Mouse (Mus musculus) CH12.LX (cell line): ENCODE data around the gene Fam166a.

ENCODE experiments used
- CTCF ChIP-seq, 2 experiments: IDR thresholded peaks in 1 of 2; conservative IDR thresholded peaks in 1 of 2; 2 replicates each; pipeline ENCODE4 v1.5.1; 2011 to 2012; ENCODE audit warnings: low read depth in 2 of 2, low read length in 2 of 2, improper control_type of control experiment in 1 of 2, inconsistent platforms in 1 of 2, mild to moderate bottlenecking in 1 of 2, moderate library complexity in 1 of 2
- MAFK ChIP-seq: IDR thresholded peaks from 2 replicates; pipeline ENCODE4 v1.6.1; 2011; ENCODE audit warnings: low read length, improper control_type of control experiment; ENCODE audit not compliant: insufficient replicate concordance
- POLR2A ChIP-seq: IDR thresholded peaks from 2 replicates; pipeline ENCODE4 v1.6.1; 2011; ENCODE audit warnings: low read depth, mild to moderate bottlenecking, improper control_type of control experiment, low read length

DNA sequence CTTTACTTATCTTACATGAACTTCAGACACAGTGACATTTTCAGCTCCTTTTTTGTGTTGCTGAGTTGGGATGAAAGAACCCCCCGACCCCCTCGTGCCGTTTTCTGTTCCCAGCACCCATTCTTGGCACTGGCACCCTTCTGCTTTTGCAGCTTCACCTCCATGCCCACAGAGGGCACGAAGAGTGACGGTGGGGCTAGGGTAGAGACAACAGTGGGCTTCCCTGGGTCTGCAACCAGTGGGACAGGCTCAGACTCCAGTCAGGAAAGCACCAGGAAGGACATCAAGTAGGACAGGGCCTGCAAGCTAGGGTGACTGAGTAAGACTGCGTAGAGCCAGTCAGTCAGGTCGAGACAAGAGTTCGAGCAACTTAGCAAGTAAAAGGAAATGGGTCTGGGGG lies 21.8 kb downstream of the Fam166a start:
- TF ChIP-seq POLR2A (no peak), CTCF (conservative IDR thresholded peaks at IDR 0.05 in 1 of 2, IDR thresholded peaks at IDR 0.05 in 1 of 2; ENCODE audit: low read depth in 2 of 2, low read length in 2 of 2) (no peak), MAFK (no peak)
